Mouse (Mus musculus): ENCODE data around the gene Cyp1a1. TPM values are rescaled to one million over a fixed set of nuclear protein-coding genes. Genes with fewer than 3 reads are reported as not detected.
A peak's percentile ranks its signal among the peaks of the same experiment; 100 is the strongest.
"Not testable (repeated sequence)": the region's sequence is repeated elsewhere in the genome, so short reads cannot be mapped to it uniquely, and the experiment has no call there.

The Cyp1a1 gene
- total RNA-seq, 2 experiments from 2014 or later: 0.13 to 0.22 TPM

DNA sequence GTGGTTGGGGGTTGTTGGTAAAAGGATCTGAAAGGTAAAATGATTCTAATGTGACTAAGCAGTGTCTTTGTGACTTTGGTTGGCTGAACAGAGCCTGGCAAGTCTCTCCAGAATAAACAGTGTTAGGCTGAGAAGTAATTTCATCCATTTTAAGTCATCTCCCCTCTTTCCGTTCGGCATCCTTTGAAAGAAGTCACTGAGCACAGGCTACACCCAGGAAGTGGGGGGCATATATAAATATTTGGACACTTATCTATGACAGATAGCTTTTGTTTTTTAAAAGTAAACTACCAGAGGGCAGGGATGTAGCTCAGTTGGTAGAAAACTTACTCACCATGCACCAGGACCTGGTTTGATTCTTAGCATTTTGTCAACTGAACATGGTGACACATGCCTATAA lies 878 bp downstream of the Cyp1a1 start:
- DNase-seq (ENCODE audit: low spot score in 2 of 2): no peak
- intact Hi-C loops (cut with DNase I): no loop called here

DNA sequence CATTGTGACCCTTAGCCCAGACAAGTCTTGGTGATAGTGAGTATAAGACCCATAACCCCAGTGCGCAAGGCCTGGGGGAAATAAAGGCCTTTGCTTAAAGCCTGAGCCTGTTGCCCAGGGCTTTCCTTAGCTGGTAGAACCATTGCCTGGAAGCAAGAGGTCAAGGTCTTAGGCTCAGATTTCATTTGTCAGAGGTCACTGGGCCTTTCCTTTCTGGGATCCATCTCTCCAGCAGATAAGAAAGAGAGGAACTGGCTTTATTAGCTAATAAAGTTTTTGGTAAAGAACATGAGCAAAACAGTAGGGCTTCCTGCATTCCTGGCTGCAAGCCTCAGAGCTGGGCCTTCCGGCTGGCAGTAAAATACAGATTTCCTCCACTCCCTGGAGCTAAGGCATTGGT lies 6.4 kb downstream of the Cyp1a1 start:
- intact Hi-C loops (cut with DNase I): no loop called here
- DNase-seq (ENCODE audit: low spot score in 2 of 2): no peak

DNA sequence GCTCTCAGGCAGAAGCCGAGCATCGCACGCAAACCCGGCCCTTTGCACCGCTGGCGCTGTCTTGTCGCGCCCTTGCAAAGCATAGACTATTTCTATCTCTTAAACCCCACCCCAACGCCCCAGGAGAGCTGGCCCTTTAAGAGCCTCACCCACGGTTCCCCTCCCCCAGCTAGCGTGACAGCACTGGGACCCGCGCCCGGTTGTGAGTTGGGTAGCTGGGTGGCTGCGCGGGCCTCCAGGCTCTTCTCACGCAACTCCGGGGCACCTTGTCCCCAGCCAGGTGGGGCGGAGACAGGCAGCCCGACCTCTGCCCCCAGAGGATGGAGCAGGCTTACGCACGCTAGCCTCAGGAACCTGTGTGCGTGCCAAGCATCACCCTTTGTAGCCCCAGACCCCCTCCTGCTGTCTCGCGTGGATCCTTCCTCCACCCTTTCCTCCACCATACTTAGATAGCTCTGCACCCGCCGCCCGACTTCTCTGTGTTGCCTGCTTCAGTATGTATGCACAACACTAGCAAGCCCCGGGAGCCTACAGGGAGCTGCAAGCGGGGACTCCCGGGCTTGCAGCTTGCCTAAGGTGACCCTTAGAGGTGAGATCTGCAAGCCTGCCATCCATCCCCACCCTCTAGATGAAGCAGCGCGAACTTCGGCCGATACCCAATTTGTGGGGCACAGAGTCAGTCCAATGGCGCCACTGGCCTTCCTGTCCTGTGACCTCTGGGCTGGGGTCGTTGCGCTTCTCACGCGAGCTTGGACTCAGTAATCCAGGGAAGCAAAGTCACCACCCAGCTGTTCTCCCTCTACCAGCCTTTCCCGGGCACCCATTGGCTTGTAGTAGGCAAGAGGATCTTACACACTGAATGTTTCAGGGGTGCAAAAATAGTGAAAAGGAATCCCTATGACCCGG lies 8.9 kb downstream of the Cyp1a1 start:
- intact Hi-C loops (cut with DNase I): no loop called here
- DNase-seq (ENCODE audit: low spot score in 2 of 2): peak; percentile 69 to 83

DNA sequence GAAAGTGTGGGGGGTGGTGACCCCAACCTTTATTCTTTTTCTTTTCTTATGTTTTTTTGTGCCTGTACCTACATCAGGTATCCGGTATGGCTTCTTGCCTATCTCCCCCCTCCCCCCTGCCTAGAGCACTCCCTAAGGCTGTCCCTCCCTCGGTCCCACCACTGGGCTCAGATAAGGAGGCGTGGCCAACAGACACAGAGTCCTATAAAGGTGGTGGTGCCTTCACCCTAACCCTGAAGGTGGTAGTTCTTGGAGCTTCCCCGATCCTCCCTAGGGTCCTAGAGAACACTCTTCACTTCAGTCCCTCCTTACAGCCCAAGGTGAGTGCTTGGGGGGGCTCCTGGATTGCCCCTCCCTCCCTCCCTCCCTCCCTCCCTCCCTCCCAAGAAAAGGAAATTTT lies 9.7 kb downstream of the Cyp1a1 start:
- intact Hi-C loops (cut with DNase I): no loop called here
- DNase-seq (ENCODE audit: low spot score in 2 of 2): no peak

DNA sequence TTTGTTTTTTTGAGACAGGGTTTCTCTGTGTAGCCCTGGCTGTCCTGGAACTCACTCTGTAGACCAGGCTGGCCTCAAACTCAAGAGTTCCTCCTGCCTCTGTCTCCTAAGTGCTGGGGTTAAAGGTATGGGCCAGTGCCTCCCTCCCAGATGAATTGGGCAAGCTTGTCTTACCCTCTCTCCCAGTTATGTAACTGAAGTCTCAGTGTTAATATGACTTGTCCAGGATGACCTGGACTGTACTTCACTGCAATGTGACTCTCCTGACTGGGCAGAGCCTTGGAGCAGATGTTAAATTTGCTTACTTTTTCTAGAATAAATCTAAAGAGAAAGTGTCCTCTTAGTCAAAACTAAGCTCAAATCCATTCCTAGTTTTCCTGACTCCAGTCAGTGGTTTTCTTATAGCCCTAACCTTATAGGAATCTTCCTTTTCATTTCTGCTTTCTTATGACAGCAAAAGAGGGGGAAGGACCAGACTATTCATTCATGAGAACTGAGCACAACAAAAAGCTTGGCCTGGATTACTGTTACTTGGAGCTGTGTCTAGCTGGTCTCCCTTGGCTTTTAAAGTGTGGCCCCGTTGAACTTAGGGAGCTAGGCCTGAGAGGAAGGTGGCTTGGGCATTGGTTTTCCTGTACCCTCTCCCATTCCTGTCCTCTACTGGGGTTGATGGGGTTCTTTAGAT lies 10.9 kb downstream of the Cyp1a1 start:
- peak; percentile 35 to 71 for DNase-seq (ENCODE audit: low spot score in 2 of 2)
- intact Hi-C loops (cut with DNase I): no loop called here

DNA sequence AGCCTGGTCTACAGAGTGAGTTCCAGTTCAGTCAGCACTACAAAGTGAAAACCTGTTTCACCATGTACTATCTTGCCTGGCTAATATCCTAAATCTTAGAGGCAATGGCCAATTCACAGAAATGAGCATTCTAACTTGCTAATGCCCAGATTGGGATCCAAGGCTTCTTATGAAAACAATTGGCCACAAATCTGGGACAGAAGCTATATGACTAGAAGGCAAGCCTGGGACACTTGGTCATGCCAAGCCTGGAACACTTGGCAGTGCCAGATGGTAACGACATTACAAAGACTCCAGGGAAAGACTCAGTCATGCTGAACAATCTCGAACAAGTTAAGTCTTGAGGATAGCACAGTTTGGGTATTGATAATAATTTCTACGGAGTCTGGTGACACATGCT lies 18.8 kb downstream of the Cyp1a1 start:
- DNase-seq (ENCODE audit: low spot score in 2 of 2): no peak
- intact Hi-C loops (cut with DNase I): no loop called here

DNA sequence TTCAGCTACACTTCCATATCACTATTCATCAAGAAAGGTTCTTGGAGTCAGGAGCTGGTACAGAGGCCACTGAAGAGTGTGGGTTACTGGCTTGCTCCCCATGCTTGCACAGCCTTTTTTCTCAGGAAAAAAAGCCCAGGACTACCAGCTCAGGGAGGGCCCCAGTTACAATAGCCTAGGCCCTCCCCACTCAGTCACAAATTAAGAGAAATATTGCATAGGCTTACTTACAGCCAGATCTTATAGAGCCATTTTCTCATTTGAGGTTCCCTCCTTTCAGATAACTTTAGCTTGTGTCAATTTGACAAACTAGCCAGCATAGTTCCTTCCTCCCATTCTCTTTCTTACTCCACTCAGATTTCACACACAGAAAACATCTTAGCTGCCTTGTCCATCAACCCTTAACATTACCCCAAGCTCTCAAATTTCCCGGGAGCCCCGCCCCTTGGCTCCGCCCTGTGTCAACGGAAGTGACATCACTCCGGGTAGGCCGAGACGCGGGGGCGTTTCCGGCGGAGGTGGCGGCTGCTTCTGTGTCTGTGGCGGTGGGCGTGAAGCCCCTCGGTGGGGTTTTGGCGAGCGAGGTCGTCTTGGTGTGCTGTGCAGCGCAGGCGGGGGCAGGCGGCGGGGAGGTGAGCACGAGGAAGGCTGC lies 20.5 kb downstream of the Cyp1a1 start, which contains the start of gene Edc3:
Gene Edc3 (plus strand): TSS at position 473 of the 652 bp plus-strand sequence.
- intact Hi-C loops (cut with DNase I): no loop called here
- peak; percentile 87 to 90 for DNase-seq (ENCODE audit: low spot score in 2 of 2)

DNA sequence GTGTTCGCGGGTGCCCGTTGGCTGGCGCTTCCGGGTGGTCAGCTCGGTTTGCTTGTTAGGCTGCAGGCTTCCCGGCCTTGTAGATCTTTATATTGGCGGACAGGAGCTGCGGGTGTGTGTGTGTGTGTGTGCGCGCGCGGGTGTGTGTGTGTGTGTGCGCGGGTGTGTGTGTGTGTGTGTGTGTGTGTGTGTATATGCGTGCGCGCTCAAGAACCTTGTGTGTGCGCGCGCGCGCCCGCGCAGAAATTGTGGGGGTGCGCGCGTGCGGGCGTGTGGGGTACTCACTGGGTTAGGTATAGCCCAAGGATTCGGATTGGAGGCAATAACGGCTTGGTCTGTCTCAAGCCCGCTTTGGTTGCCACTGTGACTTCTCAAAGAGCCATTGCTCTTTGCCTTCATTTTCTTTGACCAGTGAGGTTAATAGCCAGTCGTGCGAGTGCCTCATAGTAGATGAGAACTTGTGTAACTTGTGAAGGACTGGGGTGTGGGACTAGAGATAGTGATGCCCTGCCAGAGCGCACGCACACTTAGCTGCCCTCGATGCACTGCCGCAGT lies 21.1 kb downstream of the Cyp1a1 start:
- intact Hi-C loops (cut with DNase I): no loop called here
- DNase-seq (ENCODE audit: low spot score in 2 of 2): peak; percentile 59 to 65

DNA sequence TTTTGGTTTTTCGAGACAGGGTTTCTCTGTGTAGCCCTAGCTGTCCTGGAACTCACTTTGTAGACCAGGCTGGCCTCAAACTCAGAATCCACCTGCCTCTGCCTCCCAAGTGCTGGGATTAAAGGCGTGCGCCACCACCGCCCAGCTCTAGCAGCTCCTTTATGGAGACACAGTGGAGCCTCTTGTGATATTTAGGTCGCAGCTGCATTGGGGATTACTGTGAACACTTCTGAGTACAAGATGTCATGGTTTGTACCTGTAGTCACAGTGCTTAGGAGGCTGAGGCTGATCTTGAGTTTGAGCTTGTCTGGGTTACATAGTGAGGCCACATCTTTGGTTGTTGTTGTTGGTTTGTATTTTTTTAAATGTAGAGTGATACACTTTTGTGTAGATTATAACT lies 22.5 kb downstream of the Cyp1a1 start:
- DNase-seq (ENCODE audit: low spot score in 2 of 2); intact Hi-C loops (cut with DNase I): not testable (repeated sequence)

DNA sequence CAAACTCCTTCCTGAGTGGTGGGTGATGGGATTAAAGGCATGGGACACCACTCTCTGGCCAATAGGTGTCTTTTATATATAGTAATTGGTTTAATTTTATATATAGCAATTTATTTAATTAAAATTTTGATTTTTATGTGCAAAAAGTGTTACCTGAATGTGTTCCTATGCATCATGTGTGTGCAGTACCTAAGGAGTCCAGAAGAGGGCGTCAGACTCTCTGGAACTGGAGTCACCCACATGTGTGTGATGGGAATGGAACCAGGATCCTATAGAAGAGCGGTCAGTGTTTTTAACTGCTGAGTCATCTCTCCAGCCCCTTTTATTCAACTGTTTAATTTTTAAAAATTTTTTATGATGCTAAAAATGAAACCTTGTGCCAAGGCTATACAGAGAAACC lies 24.5 kb downstream of the Cyp1a1 start:
- DNase-seq (ENCODE audit: low spot score in 2 of 2): no peak
- intact Hi-C loops (cut with DNase I): no loop called here

DNA sequence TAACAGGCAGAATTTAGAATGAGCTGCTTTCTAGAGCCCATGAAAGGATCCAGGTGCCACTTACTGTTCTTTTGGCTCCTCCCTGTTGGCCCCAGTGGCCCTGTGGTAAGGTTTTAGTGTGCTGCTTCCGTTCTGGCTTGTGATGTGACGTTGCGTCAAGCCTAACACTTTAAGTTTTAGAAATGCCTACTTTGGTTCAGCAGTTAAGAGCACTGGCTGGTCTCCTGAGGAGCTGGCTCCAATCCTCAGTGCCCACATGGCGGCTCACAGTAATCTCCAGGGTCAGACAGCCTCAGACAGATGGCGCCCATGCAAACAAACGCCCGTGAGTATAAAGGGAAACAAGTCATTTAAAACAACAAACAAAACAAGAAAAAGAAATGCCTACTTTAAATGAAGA lies 30.7 kb downstream of the Cyp1a1 start:
- no peak for DNase-seq (ENCODE audit: low spot score in 2 of 2)
- intact Hi-C loops (cut with DNase I): no loop called here

DNA sequence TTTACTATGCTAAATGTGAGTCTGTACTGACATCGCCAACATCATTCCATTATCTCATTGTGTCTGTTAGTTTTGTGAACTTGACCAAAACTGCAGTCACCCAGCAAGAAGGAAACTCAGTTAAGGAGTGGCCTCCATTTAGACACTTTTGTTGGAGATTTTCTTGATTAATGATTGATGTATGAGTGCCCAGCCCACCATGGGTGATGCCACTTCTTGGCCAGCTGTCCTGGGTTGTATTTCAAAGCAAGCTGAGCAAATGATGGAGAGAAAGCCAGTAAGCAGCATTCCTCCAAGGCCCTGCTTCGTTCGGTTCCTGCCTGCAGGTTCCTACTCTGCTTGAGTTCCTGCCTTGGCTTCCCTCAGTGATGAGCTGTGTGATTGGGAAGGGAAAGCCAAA lies 33.0 kb downstream of the Cyp1a1 start:
- DNase-seq (ENCODE audit: low spot score in 2 of 2): no peak
- intact Hi-C loops (cut with DNase I): no loop called here

DNA sequence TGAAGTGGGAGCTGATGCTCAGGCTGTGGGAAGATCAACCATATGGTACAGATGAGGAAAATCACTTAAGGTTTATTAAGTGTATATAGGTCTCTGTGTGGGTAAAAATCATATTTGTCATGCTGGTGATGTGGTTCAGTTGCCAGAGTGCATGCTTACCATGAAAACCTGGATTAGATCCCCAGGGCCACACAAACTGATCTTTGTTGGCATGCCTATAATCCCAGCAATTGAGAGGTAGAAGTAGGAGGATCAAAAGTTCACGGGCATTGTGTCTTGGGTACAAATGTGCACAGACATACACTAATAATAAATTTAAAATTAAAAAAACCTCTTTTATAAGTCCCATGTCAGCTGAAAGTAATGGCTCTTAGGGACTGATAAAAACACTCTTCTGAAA lies 34.6 kb downstream of the Cyp1a1 start:
- intact Hi-C loops (cut with DNase I): no loop called here
- no peak for DNase-seq (ENCODE audit: low spot score in 2 of 2)

DNA sequence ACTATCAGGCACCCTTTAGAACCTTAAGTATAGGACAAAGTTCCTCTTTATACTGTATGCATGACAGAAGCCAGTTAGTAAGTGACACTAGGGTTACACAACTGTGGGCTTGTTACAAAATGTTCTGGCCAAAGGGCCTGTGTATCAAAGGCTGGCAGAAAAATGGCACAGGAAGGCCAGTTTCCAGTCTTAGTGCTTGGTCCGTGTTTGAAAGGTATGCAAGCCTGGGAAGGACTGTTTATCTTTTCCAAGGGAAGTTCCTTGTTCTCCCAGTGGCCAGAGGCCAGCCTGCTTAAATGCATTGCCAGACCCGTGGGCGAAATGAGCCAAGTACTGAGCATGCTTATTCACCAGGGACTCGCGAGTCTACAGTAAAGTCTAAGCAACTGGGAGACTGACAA lies 35.6 kb downstream of the Cyp1a1 start:
- DNase-seq (ENCODE audit: low spot score in 2 of 2): peak; percentile 51 to 59
- intact Hi-C loops (cut with DNase I): no loop called here

DNA sequence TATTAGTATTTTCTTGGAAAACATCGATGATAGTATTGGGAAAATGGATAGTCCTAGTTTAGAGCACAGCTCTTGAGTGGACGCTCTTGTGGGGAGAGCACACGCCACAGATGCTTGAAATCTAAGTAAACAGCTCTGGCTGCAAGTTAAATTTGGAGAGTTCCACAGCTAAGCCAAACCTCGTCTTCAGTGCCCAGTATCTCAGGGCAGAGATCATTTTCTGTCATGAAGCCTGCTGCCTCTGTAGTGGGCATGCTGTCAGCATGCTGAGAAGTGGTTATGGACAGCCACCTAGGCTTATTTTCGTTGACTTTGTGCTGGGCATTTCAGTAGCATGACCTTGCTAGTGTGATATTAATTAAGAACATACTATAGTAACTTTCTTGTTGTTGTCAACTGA lies 36.1 kb downstream of the Cyp1a1 start:
- intact Hi-C loops (cut with DNase I): no loop called here
- no peak for DNase-seq (ENCODE audit: low spot score in 2 of 2)

DNA sequence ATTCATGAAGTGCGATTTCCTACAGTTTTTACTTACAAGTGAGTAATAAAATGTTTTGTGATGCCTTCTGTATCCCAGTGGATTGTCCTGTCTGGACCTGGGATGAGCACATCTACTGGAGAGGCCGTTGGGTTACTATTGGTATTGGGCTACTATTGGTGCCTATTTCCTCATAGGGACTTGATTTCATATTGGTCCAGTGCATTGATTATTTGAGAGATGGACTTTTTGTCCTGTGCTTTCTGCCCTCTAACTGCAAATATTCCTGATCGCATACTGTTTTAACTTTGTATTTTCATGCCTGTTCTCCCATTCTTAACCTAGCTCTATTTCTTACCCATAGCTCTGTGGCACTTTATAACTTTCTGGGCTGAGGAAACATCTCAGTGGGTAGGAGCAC lies 37.0 kb downstream of the Cyp1a1 start:
- intact Hi-C loops (cut with DNase I): no loop called here
- no peak for DNase-seq (ENCODE audit: low spot score in 2 of 2)

DNA sequence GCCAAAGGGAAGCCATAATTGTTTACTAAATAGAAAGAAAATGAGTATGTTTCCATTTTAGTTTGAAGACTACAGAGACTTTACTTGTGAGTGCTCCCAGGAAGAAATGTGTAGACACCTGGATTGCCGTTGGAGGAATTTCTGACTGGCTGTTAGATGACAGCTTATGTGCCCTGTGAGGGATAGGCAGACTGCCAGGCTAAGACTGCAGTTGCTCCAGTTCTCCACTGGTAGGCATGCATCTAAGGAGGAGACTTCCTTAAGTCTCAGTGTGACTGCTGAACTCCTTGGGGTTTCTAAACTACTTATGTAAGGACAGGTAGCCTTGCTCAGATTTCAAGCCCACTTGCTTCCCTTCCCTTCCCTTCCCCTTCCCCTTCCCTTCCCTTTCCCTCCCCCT lies 40.6 kb downstream of the Cyp1a1 start:
- intact Hi-C loops (cut with DNase I): no loop called here
- DNase-seq (ENCODE audit: low spot score in 2 of 2): no peak

DNA sequence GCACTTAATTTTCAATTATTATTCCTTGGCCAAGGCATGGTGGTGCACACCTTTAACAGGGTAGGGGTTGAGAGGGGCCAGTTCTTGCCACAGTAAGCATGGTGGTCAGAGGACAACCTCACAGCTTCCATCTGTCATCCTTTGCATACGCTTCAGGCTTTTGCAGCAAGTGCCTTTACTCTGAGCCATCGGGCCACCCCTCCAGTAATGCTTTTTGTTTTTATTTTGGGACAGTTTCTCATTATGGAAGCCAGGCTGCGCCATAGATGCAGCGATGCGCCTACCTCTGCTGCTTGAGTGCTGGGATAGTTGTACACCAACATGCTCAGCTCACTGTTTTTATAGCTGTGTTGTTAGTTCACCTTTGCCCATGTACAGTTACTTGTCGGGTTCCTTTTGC lies 45.9 kb downstream of the Cyp1a1 start:
- intact Hi-C loops (cut with DNase I): no loop called here
- DNase-seq (ENCODE audit: low spot score in 2 of 2): no peak

DNA sequence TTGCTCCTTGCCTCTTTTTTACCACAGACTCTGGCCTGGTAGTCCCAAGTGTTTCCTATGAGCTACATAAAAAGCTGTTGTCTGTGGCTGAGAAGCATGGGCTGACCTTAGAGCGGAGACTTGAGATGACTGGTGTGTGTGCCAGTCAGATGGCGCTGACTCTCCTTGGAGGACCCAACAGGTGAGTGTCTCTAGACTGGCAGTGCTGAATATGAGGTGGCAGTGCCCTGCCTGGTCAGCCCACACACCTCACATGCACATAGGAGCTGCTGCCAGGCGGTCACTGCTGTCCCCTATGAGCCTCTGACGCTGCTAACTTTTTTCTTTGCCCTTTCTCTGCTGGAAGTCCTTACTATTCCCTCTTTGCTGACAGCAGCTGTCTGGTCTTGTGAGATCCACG lies 52.1 kb downstream of the Cyp1a1 start:
- DNase-seq (ENCODE audit: low spot score in 2 of 2): no peak
- intact Hi-C loops (cut with DNase I): no loop called here

DNA sequence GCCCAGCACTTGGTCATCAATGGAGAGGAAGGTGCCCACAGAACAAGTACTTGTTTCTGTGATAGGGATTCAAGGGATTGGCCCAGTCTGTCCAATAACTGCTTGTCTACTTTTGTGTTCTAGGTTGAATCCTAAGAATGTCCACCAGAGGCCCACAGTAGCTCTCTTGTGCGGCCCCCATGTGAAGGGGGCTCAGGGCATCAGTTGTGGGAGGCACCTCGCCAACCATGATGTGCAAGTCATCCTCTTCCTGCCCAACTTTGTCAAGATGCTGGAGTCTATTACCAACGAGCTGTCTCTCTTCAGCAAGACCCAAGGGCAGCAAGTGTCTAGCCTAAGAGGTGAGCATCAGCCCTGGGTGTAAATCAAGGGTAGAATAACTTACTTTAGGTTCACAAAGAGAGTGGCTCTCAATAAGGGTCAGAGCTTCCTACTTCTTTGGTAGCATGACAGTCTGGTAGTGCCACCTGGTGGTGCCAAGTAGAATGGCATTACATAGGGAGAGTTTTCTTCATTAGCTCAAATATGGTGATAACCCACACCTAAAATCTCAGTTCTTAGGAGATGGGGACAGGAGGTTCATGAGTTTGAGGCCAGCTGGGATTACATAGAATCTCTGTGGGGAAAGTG lies 56.8 kb downstream of the Cyp1a1 start:
- DNase-seq (ENCODE audit: low spot score in 2 of 2): peak in 1 of 2 experiments; percentile 61
- intact Hi-C loops (cut with DNase I): loop anchor here (1.0 to 5.0 kb wide), 2 partner anchors 85 to 157 kb away; partner anchors contain the start of gene Ulk3

Measured in left cerebral cortex, postnatal 14 days (tissue).